Mouse (Mus musculus) left cerebral cortex, postnatal 25 days (tissue): ENCODE results near the gene Hoxb7. TPM values are rescaled to one million over a fixed set of nuclear protein-coding genes. Genes with fewer than 3 reads are reported as not detected.

Experiments used
- DNase-seq, 2 experiments: peaks; one replicate each; pipeline ENCODE4 v3.0.0; 2022; ENCODE audit warnings: low spot score in 2 of 2, mixed read lengths in 1 of 2
- intact Hi-C: fragments of 180-260 bp; cut with DNase I; formaldehyde crosslinking; loops from one replicate; pipeline ENCODE4 v1.15.1; 2025
- total RNA-seq, 2 experiments: library from RNA; stranded (reverse); gene quantifications; 2 replicates each; pipeline ENCODE4 v1.2.3; 2021

Gene Hoxb7
- total RNA-seq, 2 experiments from 2014 or later: not detected

DNA sequence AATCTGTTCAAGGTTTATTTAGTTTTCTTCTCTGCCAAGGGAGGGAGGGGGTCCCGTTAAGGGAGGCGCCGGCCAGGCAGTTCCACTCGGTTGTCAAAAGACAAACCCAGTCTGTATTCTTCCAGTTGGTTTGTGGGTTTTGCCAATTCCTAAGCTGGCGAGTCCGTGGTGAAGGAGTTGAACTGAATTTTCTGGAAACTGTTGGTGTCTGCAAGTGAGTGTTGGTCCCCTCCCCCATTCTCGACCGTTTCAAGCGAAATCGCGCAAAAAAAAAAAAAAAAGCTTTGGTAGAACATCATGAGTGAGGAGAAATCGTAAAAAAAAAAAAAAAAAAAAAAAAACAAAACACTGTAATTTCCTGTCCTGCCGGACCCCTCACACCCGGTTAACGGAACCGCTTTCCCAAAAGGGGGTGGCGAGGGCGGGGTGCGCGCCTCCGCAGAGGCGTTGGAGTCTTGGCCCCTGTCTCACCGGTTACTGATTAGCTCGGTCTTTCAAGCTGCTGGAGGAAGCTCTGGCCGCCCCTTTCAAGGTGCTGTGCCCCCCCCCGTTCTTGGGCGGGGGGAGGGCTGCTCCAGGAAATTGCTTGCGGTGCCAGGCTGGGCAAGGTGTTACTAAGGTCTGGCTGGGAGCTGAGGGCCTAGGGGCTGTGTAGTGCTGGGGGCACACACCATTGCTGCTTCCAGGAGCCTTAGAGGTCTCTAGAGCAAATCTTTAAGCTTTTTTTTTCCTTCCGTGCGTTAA is 8.8 kb downstream of the Hoxb7 start:
- intact Hi-C loops: no loop called here
- no peak for DNase-seq

DNA sequence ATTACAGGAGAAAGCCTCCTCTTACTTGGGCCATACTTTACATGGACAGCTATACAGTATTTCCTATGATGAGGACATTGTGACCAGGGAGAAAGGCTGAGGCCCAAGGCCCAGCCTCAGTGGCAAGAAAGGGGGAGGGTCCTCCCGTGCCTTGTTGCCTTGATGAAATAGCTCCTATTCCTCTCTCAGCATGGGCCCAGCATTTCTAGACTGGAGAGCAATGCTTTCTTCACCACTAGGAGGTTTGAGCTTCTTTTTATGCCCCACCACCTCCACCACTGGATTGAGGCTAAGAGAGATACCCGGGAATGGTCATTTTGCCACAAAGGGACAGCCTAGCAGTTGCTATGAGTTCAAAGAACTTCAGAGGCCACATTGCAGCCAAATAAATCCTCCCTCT is 10.6 kb downstream of the Hoxb7 start:
- no peak for DNase-seq
- intact Hi-C loops: no loop called here

DNA sequence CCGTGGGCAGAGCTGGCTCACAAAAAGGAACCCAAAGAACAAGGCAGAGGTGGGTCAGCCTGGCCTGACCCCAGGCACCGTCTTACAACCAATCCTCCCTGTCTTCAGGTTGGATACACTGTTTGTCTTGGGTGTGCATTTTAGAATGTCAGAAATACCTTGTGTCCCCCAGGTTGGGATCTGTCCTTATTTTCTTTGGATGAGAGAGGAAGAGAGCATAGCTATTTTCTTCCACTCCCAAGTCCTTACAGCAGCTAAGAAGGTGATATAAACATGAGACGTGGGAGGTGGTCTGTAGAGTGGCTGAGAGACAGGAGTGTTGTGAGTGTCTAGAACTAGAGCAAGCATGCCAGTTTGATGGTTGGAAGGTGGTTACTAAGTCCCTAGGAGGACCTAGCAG is 11.0 kb downstream of the Hoxb7 start:
- intact Hi-C loops: no loop called here
- DNase-seq: no peak

DNA sequence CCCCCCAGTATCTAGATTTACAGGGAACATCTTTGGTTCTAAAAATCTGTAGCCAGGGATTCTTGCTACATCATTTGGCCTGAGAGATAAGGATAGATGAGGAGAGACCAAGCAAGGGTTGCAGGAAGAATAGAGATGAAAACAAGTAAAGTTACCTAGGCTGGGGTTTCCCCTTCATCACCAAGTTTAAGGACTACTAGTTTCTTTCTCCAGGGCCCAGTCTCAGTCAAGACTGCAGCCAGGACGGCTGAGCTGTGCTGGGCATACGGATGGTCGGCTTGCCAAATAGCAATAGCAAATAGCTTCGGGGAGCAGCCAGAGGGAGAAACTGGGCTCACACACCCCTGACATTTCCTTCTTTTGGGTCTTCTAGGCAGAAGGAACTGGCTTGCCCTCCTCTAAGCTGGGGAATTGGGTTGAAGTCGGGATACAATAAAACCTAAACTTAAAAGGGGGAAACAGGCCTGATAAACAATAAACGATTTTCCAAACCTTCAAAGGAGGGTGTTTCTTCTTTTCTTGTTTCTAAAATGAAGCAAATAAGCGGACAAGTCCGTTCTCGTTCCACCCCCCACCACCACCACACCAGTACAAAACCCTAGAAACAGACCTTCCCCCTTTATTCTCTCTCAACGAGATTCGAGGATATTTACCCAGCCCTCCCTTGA is 11.7 kb downstream of the Hoxb7 start:
- intact Hi-C loops: no loop called here
- no peak for DNase-seq

DNA sequence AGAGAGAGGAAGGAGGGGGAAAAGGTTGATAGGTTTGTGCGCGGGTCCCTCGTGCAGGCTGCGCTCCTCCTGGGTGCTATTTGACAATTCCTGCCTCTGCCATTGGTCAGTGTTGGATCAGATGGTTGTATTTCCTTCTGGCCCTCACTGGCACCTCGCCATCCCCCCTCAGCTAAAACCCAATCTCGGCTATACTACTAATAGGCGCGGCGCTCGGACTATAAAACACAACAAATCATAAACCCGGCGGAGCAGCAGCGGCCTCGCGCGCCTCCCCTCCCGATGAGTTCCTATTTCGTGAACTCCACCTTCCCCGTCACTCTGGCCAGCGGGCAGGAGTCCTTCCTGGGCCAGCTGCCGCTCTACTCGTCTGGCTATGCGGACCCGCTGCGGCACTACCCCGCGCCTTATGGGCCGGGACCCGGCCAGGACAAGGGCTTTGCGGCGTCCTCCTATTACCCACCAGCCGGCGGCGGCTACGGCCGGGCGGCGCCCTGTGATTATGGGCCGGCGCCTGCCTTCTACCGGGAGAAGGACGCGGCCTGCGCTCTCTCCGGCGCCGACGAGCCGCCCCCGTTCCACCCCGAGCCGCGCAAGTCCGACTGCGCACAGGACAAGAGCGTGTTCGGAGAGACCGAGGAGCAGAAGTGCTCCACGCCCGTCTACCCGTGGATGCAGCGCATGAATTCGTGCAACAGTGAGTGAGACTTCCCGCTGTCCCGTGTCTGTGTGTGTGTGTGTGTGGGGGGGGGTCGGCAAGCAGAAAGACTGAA is 12.7 kb downstream of the Hoxb7 start:
- DNase-seq: no peak
- intact Hi-C loops: no loop called here

DNA sequence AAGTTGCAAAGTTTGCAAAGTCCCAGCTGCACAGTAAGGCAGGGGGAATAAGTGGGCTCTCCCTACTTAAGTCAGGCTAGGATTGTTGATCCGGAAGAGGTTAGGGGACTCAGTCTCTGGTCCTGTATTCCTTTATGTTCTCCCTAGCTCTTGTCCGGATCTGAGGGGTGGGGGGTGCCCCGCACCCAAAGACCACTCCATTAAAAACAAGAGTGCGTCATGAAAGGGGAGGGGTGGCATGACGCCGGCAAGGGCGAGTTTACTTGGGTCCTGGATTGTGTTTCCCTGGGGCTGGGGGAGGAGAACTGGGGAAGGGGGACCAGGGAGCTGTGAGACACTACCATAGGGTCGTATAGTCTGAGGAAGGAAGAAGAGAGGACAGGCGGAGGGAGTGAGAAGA is 13.4 kb downstream of the Hoxb7 start:
- intact Hi-C loops: no loop called here
- no peak for DNase-seq

DNA sequence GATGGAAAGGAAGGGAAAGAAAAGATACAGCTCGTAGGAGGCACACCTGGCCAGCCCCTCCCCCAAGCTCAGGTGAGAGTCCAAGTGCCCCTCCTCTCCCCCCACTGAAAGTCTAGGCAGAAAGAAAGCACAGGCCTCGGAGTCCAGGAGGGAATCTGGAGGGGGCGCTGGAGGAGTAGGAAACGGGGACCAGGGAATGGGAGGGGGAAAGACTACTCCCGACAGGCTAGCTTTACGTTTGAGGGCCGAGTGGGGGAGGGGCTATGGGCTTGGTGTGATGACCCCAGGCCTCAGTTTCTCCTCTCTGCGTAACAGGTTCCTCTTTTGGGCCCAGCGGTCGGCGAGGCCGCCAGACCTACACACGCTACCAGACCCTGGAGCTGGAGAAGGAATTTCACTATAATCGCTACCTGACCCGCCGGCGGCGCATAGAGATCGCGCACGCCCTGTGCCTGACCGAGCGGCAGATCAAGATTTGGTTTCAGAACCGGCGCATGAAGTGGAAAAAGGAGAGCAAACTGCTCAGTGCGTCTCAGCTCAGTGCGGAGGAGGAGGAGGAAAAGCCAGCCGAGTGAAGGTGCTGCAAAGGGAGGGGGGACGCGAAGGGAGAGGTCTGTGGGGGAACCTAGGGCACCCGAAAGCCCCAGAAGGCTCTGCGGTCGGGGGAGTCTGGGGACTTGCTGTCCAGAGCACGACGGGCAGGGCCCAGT is 14.1 kb downstream of the Hoxb7 start:
- no peak for DNase-seq
- intact Hi-C loops: no loop called here

DNA sequence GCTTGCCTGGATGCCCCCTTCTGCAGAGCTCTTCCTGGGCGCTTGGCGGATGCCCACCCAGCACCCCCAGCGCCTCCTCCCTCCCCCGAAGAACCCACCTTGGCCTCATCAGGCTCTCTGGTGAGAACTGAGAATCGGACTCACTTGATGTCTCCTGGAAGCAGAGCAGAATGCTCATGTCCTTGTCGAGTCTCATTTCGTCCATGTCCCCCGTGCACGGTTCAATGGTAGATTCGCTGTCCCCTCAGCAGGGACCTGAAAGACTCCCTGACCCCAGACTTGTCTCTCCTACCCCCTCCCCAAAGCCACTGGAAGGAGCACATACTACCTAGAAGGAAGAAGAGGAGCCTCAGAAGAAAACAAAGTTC is 14.6 kb downstream of the Hoxb7 start:
- DNase-seq: no peak
- intact Hi-C loops: no loop called here

DNA sequence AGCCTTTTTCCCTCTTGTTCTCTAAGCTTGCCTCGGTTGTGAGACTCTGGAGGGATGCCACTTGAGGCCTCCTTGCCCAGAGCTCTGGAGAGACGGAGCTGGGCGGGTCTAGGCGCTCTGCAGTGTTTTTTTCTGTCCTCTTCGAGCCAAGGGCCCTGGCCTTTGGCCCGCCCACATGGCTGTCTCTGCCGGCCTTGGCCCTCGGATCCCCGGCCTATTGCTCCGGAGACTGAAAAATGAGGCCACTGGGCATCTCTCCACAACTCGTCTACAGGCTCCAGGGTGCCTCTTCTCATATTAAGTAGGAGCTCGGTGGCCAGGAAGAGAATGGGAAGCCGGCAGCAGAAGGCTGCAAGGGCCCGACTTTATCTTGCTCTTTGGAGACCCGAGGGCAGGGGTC is 15.4 kb downstream of the Hoxb7 start:
- intact Hi-C loops: no loop called here
- peak in 1 of 2 experiments; percentile 43 for DNase-seq

DNA sequence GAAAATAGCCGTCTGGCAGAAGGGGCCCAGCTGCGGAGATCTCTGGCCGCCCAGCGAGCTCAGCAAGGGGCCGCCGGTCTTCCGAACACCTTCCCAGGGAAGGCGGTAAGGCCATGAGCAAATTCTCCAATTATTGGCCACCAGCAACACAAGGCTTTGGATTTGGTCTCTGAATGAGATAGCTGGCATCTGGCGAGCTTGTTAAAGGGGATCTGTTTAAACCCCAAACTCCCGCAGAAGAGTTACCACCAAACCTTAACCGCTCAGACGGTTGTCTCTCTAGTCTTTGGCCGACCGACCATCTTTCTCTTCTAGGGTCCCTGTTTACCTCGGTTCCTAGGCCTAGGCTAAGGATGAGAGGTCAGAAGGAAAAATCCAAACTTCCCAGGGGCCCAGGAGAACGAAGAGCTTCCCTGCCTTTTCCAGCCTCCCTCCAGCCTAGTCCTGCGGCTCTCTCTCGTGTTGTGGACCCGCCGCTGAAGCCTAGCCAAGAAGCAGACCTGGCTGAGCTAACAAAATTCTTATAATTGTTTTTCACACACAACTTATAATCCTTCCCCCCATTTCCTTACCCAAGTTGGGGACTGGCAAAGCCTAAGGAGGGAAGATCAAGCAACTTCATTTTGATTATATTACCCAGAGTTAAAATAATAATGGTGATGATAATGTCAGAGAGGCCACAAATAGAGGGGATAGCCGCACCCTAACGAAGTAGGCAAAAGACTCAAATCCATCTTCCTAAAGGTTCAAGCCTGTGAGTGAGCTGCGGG is 16.1 kb downstream of the Hoxb7 start:
- no peak for DNase-seq
- intact Hi-C loops: no loop called here

DNA sequence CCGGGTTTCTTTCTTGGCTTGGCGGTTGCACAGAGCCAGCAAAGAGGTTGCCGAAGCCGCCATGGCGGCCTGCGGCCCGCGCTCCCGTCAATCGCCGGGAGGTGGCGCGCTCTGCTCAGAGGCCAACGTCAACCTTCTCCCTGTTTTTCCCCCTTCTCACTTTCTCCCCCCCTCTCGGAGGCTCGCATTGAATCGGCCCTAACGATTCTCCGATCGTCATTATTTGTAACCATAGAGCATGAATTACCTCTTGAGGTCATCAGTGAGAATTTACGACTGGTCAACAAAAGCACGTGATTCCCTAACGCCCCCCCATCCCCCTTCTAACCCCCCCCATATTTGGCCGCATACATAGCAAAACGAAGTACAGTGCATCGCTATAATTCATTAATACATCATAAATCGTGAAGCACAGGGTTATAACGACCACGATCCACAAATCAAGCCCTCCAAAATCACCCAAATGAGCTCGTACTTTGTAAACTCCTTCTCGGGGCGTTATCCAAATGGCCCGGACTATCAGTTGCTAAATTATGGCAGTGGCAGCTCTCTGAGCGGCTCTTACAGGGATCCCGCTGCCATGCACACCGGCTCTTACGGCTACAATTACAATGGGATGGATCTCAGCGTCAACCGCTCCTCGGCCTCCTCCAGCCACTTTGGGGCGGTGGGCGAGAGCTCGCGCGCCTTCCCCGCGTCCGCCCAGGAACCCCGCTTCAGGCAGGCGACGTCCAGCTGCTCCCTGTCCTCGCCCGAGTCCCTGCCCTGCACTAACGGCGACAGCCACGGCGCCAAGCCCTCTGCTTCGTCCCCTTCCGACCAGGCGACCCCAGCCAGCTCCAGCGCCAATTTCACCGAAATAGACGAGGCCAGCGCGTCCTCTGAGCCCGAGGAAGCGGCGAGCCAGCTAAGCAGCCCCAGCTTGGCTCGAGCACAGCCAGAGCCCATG is 17.0 kb downstream of the Hoxb7 start, which contains the start of gene Hoxb5:
TSS of gene Hoxb5 (plus strand) at position 186 of the 949 bp plus-strand sequence.
- intact Hi-C loops: no loop called here
- no peak for DNase-seq

DNA sequence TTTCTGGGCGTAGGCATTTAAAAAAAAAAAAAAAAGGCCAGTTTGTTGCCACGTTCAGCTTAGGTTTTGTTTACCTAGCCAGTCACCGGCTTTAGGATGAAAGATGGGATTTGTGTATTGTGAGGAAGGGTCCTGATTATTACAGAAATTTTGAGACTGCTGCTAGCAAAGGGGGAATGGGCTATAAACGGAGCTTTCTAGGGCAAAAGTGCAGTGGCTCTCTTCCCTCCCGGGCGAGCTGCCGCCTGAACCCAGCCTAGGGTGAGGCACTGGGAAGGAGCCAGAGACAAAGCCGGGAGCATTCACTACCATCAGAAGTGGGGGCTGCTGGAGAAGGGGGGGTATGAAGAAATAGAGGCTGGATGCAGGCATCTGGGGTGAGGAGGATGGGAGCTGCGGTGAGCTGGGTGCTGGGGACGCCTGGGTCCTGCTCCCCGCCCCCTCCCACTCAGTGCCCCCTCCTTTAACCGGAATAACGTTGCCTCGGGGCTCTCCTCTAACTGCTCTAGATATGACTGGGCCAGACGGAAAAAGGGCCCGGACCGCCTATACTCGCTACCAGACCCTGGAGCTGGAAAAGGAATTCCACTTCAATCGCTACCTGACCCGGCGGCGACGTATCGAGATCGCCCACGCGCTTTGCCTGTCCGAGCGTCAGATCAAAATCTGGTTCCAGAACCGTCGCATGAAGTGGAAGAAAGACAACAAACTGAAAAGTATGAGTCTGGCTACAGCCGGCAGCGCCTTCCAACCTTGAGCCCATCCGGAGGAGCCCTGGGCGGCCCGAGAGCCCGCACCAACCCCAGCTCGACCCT is 18.2 kb downstream of the Hoxb7 start:
- DNase-seq: no peak
- intact Hi-C loops: no loop called here

DNA sequence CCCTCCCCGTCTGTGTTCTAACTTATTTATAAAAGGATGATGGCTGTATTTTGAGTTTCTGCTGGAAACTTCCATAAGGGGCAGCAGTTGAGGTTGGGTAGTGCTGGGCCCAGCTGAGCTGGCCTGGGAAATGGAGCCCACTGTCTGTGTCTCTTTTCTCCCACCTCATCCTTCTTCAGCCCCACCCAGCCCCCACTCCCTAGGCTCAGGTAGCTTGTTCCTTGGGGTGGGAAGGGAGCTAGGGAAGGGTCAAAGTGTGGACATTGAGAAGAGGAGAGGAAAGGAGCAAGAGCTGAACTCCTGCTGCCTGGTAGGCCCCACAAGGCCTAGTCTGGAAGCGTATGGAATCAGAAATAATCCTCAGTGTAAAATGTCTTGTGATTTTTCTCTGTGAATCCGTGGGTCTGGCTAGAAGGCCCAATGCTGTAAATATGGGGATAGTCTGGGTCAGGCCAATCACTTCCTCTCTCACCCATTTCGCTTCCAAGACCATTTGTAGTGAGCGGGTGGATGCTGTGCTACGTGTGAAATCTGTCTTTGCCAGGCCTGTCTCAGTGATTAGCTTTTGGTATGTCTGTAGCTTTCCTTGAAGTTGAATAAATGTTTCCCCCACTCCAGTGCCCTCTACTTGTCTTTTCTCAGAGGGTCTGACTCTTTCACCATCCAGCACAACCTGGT is 19.2 kb downstream of the Hoxb7 start:
- no peak for DNase-seq
- intact Hi-C loops: no loop called here

DNA sequence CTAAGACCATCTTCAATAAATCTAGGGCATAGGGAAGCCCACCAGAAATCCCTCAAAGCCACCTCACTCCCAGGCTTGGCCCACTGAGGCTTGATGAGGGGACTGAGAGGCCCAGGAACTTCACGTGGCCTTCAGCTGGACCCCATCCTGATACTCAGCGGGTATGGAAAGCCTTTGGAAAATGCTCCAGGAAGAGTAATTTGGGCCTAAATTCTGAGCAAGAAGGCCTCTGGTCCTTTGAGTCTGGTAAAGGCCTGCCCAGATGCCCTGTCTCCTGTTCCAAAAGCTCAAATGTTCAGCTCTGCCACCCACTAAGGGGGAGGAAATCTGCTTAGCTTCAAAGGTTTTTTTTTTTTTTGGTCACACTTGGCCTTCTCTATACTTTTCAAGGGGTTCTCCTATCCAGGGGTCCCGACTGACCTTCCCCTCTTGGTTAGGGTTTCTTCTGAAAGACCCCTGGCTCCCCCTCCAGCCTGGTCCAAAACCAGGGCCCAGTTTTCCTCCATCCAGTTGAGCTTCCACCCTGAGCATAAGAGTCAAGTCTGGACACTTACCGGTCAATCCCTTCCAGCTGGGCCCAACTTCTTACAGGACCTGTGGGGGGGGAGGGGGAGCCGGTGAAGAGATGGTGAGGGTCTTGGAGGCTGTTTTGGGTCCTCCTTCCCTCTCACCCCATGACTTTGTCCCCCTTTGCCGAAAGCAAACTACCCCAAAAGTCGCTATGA is 19.9 kb downstream of the Hoxb7 start:
- no peak for DNase-seq
- intact Hi-C loops: no loop called here

DNA sequence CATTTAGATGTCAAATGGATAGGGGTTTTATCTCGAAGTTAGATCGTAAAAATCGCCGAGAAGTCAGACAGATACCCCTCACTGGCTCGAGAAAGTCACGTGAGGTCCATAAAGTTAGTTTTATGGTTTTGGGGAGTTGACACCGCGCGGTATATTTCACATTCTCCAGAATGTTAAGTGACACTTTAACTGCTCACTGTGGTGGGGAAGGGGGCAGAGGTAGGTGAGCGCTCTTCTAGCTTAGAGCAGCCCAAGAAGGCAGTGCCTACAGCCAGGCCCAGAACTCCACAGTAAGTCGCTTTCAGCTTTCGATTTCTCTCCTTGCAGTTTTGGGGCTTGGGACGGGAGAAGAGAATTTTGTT is 20.5 kb downstream of the Hoxb7 start:
- DNase-seq: no peak
- intact Hi-C loops: no loop called here

DNA sequence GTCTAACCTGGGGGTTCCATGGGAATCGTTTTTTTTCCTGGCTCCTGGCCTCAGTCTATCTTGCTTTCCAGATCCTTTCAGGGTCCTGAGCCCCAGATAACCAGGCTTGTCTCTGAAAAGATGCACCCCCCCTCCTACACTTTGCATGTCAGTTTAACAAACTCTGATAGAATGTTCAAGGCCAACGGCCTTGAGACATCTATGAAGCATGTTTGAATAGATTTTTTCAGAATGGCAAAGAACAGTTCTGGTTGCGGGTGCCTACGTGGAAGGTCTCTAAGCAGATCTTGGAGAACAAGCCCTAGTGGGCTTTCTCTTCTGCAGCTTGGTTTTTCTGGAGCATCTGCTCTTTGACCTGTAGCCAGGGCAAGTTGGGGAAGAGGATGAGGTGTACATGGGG is 22.3 kb downstream of the Hoxb7 start:
- intact Hi-C loops: no loop called here
- DNase-seq: no peak

DNA sequence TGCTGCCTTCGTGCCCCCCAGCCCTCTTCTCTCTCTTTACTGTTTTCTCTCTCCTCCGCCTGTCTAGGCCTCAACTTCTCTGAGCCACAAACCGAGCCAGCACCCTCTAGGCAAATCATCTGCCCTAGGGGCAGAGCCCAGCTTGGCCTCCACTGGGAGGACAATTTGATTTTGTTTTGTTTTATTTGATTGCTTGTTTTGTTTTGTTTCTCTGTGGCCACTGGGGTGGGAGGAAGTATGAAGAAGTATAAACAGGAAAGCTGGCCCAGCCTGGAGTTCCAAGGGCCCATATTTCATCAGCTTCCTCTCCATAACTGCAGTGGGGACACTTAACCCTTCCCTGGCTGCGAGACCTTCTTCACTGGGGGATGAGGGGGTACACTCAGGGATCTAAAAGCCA is 22.9 kb downstream of the Hoxb7 start:
- intact Hi-C loops: no loop called here
- no peak for DNase-seq
